Mouse (Mus musculus) hindbrain, embryonic 14.5 days (tissue): ENCODE results near the gene Ceacam15. TPM values are rescaled to one million over a fixed set of nuclear protein-coding genes. Genes with fewer than 3 reads are reported as not detected.
"Not testable (repeated sequence)": the region's sequence is repeated elsewhere in the genome, so short reads cannot be mapped to it uniquely, and the experiment has no call there.

ENCODE experiments used
- ATAC-seq: fragments of 200-750 bp; cut with Nextera tagmentation; 2 replicates; pipeline ENCODE4 v1.8.0; 2017; ENCODE audit warnings: moderate number of reproducible peaks, mild to moderate bottlenecking, moderate TSS enrichment, moderate library complexity; ENCODE audit not compliant: low FRiP score
- DNase-seq: peaks from one replicate; pipeline ENCODE4 v3.0.0-alpha.2; 2015; ENCODE audit warnings: low spot score
- H3K27ac ChIP-seq: fragments of 300-500 bp; sonication (generic); 2 replicates; pipeline ENCODE4 v1.5.1; 2014; ENCODE audit warnings: mild to moderate bottlenecking, moderate library complexity
- H3K27me3 ChIP-seq: fragments of 300-500 bp; sonication (generic); 2 replicates; pipeline ENCODE4 v1.6.1; 2014; ENCODE audit warnings: mild to moderate bottlenecking, low read length, mixed read lengths; ENCODE audit not compliant: control insufficient read depth, insufficient read depth
- H3K36me3 ChIP-seq: fragments of 300-500 bp; sonication (generic); replicated peaks from 2 replicates; pipeline ENCODE4 v1.6.1; 2014; ENCODE audit not compliant: control insufficient read depth, insufficient read depth
- H3K4me1 ChIP-seq: fragments of 300-500 bp; sonication (generic); replicated peaks from 2 replicates; pipeline ENCODE4 v1.6.1; 2014; ENCODE audit warnings: antibody characterized with exemption, low read length, mixed read lengths; ENCODE audit not compliant: control insufficient read depth, insufficient read depth
- H3K4me2 ChIP-seq: fragments of 300-500 bp; sonication (generic); replicated peaks from 2 replicates; pipeline ENCODE4 v1.6.1; 2014; ENCODE audit warnings: mild to moderate bottlenecking, moderate library complexity
- H3K4me3 ChIP-seq: fragments of 300-500 bp; sonication (generic); replicated peaks from 2 replicates; pipeline ENCODE4 v1.5.1; 2014; ENCODE audit warnings: mild to moderate bottlenecking, low read length
- H3K9ac ChIP-seq: fragments of 300-500 bp; sonication (generic); 2 replicates; pipeline ENCODE4 v1.6.1; 2014
- H3K9me3 ChIP-seq: fragments of 300-500 bp; sonication (generic); 2 replicates; pipeline ENCODE4 v1.6.1; 2016; ENCODE audit warnings: low read length; ENCODE audit not compliant: control insufficient read depth
- WGBS: fragments of 180-500 bp; shearing (Covaris S2); extraction: QIAGEN DNeasy Blood & Tissue Kit; methylation state at CpG from one replicate; pipeline ENCODE4 v1.1.7; 2014; 5-methylcytosine and 5-hydroxymethylcytosine counted together
- polyA plus RNA-seq: library from polyadenylated mRNA; unstranded; fragments of >200 nt; fragmentation: Nextera tagmentation; extraction: Ambion mirVana; gene quantifications from 2 replicates; pipeline ENCODE4 v1.2.1, GENCODE M21; 2014

Ceacam15 gene
- polyA plus RNA-seq, 1 experiment from 2014 or later: not detected

- Histone ChIP-seq H3K4me1 (no peaks in the 10 kb centered on the region), H3K9me3 (no peaks in the 10 kb centered on the region), H3K27me3 (no peaks in the 10 kb centered on the region), H3K4me3 (no peak overlapping the region), H3K36me3 (no peaks in the 10 kb centered on the region), H3K9ac (no peak overlapping the region), H3K4me2 (no peak overlapping the region), H3K27ac (no peak overlapping the region)
- 51% methylated on average over 2 of the region's 2 CpGs for WGBS
- DNase-seq: no peak
- no peak for ATAC-seq
Measured at GRCm38 (mm10) chr7:16699042-16699441, 23.5 kb upstream of the Ceacam15 start.

- DNase-seq (peak; percentile 45), ATAC-seq (no peak)
- Histone ChIP-seq H3K4me3 (no peak overlapping the region), H3K4me2 (no peak overlapping the region), H3K9ac (no peak overlapping the region), H3K9me3 (no peaks in the 10 kb centered on the region), H3K27me3 (no peaks in the 10 kb centered on the region), H3K36me3 (no peaks in the 10 kb centered on the region), H3K4me1 (no peaks in the 10 kb centered on the region), H3K27ac (no peak overlapping the region)
- WGBS: 43% methylated on average over 3 of the region's 3 CpGs
Measured at GRCm38 (mm10) chr7:16695025-16695424, 19.5 kb upstream of the Ceacam15 start.

- no peak for ATAC-seq
- no peak overlapping the region for H3K27ac ChIP-seq
Measured at GRCm38 (mm10) chr7:16689196-16689595, 13.7 kb upstream of the Ceacam15 start.

GRCm38 (mm10) chr7:16680194-16680593, 4.7 kb upstream of the Ceacam15 start:
- not testable (repeated sequence) for H3K4me3 ChIP-seq

More at GRCm38 (mm10) chr7:16689196-16689595, 13.7 kb upstream of the Ceacam15 start:
- Histone ChIP-seq H3K9ac (no peak overlapping the region), H3K9me3 (0 out of 2 replicates have a peak, but pooled peaks cover 3% of the 10 kb centered on the region), H3K4me2 (no peak overlapping the region), H3K27me3 (no peaks in the 10 kb centered on the region), H3K36me3 (no peaks in the 10 kb centered on the region), H3K4me1 (no peaks in the 10 kb centered on the region), H3K4me3 (no peak overlapping the region)
- WGBS: 83% methylated on average over 5 of the region's 5 CpGs
- DNase-seq: no peak

GRCm38 (mm10) chr7:16674699-16675098, 806 bp downstream of the Ceacam15 start:
- 42% methylated on average over 5 of the region's 5 CpGs for WGBS
- H3K27ac ChIP-seq: not testable (repeated sequence)

More at GRCm38 (mm10) chr7:16680194-16680593, 4.7 kb upstream of the Ceacam15 start:
- DNase-seq, H3K9me3 ChIP-seq, ATAC-seq, H3K36me3 ChIP-seq, H3K27ac ChIP-seq, H3K27me3 ChIP-seq, H3K4me2 ChIP-seq, H3K4me1 ChIP-seq, H3K9ac ChIP-seq: not testable (repeated sequence)
- 58% methylated on average over 3 of the region's 3 CpGs for WGBS

GRCm38 (mm10) chr7:16673823-16674222, 1.7 kb downstream of the Ceacam15 start:
- H3K4me1 ChIP-seq: no peaks in the 10 kb centered on the region
- no peak overlapping the region for H3K9ac ChIP-seq
- DNase-seq: no peak
- H3K36me3 ChIP-seq: no peaks in the 10 kb centered on the region
- ATAC-seq: no peak
- H3K4me3 ChIP-seq: no peak overlapping the region
- no peaks in the 10 kb centered on the region for H3K27me3 ChIP-seq
- H3K9me3 ChIP-seq: no peaks in the 10 kb centered on the region
- H3K4me2 ChIP-seq: no peak overlapping the region
- no peak overlapping the region for H3K27ac ChIP-seq
- 83% methylated on average over 1 of the region's 1 CpGs for WGBS

More at GRCm38 (mm10) chr7:16674699-16675098, 806 bp downstream of the Ceacam15 start:
- H3K4me1 ChIP-seq, H3K27me3 ChIP-seq, DNase-seq, H3K4me3 ChIP-seq, H3K9ac ChIP-seq, H3K36me3 ChIP-seq, H3K9me3 ChIP-seq, H3K4me2 ChIP-seq, ATAC-seq: not testable (repeated sequence)

GRCm38 (mm10) chr7:16668331-16668930, 7.1 kb downstream of the Ceacam15 start:
- not testable (repeated sequence) for H3K27ac ChIP-seq, H3K9ac ChIP-seq, ATAC-seq, H3K36me3 ChIP-seq, H3K4me1 ChIP-seq, H3K4me3 ChIP-seq, H3K9me3 ChIP-seq, H3K4me2 ChIP-seq, H3K27me3 ChIP-seq, DNase-seq
- WGBS: 89% methylated on average over 4 of the region's 5 CpGs

- H3K4me1 ChIP-seq: no peaks in the 10 kb centered on the region
- no peak overlapping the region for H3K27ac ChIP-seq
- H3K4me3 ChIP-seq: no peak overlapping the region
- H3K9ac ChIP-seq: no peak overlapping the region
- 73% methylated on average over 12 of the region's 12 CpGs for WGBS
- H3K27me3 ChIP-seq: no peaks in the 10 kb centered on the region
- DNase-seq: no peak
- no peaks in the 10 kb centered on the region for H3K9me3 ChIP-seq
- no peak for ATAC-seq
- H3K36me3 ChIP-seq: no peaks in the 10 kb centered on the region
- no peak overlapping the region for H3K4me2 ChIP-seq
Measured at GRCm38 (mm10) chr7:16644260-16644659, 31.2 kb downstream of the Ceacam15 start.

- not testable (repeated sequence) for H3K9me3 ChIP-seq, DNase-seq, H3K4me2 ChIP-seq, H3K36me3 ChIP-seq, H3K27me3 ChIP-seq, H3K4me1 ChIP-seq, H3K27ac ChIP-seq, H3K4me3 ChIP-seq, H3K9ac ChIP-seq, ATAC-seq
- 57% methylated on average over 3 of the region's 4 CpGs for WGBS
Measured at GRCm38 (mm10) chr7:16643106-16643505, 32.4 kb downstream of the Ceacam15 start.

GRCm38 (mm10) chr7:16639028-16639427, 36.5 kb downstream of the Ceacam15 start:
- no peak overlapping the region for H3K27ac ChIP-seq
- peak; percentile 34; the same call in 1 of the 2 replicates for ATAC-seq
- DNase-seq: peak; percentile 75
- H3K4me1 ChIP-seq: no peaks in the 10 kb centered on the region
- WGBS: 36% methylated on average over 3 of the region's 3 CpGs
- no peaks in the 10 kb centered on the region for H3K36me3 ChIP-seq
- no peak overlapping the region for H3K4me2 ChIP-seq
- no peak overlapping the region for H3K9ac ChIP-seq
- no peak overlapping the region for H3K4me3 ChIP-seq
- no peaks in the 10 kb centered on the region for H3K27me3 ChIP-seq
- H3K9me3 ChIP-seq: no peaks in the 10 kb centered on the region
